Mouse (Mus musculus) kidney, adult 2 months (tissue): ENCODE measurements at regions not wholly inside any gene's neighbourhood (a gene's known extent, or its start where the extent isn't known, plus 50 kb on each side); places are given as distances from the start of the nearest gene placed in this dataset.

Experiments
- CTCF ChIP-seq: fragments of 200-500 bp; conservative IDR thresholded peaks from 2 replicates; pipeline ENCODE4 v1.5.1; 2011; ENCODE audit warnings: low read depth, mild to moderate bottlenecking, control low read depth, low read length, moderate library complexity, mixed read lengths; ENCODE audit not compliant: insufficient read depth, insufficient read length
- POLR2A ChIP-seq: fragments of 200-500 bp; IDR thresholded peaks from one replicate; pipeline ENCODE4 v1.6.1; 2011; ENCODE audit warnings: low read depth, low read length, control low read depth

- TF ChIP-seq CTCF (no peak), POLR2A (no peak)
These were observed 63.9 kb upstream of the Galnt18 start for GRCm38 (mm10) chr7:111843715-111844114.
